Mouse (Mus musculus): ENCODE measurements around the gene Zbtb8os.

Gene Zbtb8os

DNA sequence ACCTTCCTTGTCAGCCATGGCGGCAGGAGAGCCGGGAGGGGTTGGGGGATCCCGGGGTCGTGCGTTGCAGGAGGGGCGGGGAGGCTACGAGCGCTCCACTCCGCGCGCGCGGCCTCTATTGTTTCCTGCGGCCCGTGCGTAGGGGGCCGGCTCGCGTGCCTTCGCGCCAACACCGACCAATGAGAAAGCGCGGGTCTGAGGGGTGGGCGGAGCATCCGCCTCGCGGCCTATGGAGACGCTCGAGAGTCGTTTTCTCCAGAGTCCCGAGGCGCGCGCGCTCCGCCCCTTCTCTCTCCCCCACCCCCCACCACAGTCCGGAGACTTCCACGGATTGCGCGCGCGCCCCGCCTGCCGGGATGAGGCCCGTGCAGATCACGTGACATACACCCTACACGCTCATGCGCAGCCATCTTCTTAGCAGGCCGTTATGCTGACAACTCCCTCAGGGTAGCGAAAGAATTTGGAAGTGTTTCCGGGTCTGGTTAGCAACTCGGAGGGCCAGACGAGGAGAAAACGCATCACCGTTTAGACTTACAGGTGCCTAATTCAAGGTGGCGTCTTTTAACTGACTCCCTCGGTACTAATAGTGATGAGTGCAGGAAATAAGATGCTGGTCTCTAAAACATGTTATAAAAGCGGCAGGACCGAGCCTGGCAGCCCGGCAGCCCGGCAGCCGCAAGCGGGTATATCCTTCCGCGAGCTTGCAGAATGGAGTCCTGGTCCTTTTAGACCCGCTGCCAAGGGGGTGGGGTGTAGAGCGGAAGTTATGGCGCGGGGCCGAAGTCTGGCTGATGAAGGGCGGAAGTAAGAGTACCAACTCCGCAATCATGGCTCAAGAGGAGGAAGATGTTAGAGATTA, at the start of gene Zbtb8os, which contains the start of gene Rbbp4:
TSS of gene Zbtb8os (plus strand) at position 480 of the 859 bp plus-strand sequence.
TSS of gene Rbbp4 (minus strand) at position 155 of the 859 bp plus-strand sequence.
- DNase-seq (ENCODE audit: low read depth, low spot score), result peak; percentile 99

DNA sequence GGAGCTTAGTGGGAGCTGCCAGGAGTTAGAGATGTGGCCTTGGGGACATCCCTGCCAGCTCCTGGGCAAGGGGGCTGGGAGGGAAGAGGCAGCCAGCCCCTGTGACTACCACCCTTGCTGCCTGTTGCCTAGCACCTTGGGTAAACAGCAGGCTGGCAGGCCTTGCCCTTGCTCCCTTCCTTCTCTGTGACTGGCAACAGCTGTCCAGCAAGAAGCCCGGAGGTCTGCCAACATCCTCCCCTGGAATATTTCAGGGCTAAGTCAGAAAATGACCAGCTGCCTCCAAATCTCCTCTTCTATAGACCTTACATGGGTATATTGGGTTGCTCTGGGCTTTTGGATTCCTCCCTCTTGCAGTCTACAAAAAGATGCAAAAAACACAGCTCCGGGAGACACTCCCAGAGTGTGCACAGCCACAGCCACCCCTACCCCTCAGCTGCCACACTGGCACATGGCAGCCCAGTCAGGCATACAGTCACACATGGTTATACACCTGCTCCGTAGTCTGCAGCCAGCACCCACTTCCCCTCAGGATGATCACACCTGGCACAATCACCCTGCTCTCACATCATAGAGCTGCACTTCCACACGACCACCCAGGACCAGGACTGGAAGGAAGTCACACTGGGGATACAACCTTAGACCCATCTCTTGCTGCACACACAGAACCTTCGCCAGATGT, 49.4 kb upstream of the Zbtb8os start:
- no peak for DNase-seq (ENCODE audit: low read depth, low spot score)

- no peak for DNase-seq (ENCODE audit: low read depth, low spot score)
These were observed 48.6 kb upstream of the Zbtb8os start for GRCm38 (mm10) chr4:129286683-129287471.

DNA sequence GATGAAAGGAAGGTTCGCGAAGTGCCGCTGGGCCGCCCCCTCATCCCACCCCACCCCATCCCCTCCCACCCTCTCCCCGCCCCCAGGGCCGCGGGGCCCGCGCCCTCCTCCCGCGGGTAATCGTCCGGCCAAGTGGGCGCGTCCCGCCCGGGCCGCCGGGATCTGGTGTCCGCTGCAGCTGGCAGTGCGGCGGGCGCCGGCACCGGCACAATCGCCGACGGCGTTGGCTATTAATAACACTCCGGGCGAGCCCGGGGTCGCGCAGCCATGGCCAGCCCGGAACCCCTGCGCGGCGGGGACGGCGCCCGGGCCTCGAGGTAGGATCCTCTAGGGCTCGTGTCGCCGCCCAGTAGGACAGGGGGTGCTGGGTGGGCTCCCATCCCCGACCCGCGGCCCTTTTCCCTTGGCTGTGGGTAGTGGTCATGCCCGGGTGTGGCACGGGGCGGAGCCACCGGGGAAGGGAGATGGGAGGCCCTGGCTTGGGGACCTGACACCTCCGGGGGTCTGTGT, 48.0 kb upstream of the Zbtb8os start, which contains the start of gene Sync:
TSS of gene Sync (plus strand) at position 146 of the 510 bp plus-strand sequence.
- DNase-seq (ENCODE audit: low read depth, low spot score), result no peak

DNA sequence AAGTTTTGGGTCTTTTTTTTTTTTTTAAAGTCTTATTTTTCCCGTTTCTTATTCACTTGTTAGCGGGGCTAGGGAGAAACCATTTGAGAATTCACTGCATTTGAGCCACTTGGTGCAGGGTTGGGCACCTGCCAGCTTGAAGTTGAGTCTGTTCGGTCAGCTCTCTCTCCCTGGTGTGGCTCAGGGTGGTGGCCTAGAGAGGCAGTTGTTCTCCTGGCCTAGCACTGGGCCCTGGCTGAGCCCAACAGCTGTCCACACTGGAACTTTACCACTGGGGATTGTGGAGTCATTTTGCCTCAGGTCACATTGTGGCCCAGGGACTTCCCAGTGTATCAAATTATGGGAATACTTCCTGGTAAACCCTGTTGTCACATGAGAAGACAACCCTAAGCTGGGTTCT, 47.4 kb upstream of the Zbtb8os start:
- no peak for DNase-seq (ENCODE audit: low read depth, low spot score)

DNA sequence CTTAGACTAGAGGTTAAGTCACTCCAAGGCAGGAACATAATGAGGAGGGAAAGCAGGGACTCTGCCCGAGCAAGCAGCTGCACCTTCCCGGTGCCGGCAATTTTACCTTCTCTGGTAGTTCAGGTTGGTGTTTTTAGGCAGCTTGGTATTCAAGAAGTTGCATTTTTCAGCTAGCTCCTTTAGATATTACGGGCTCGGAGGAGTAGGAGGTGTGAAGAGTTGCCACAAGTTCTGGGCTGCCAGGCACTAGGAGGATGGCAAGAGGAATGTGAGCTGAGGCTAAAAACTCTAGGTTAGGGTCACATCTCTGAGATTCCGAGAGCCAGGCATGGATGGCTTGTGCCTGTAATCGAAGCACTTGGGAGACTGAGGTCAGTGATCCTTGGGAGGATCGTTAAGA, 45.8 kb upstream of the Zbtb8os start:
- DNase-seq (ENCODE audit: low read depth, low spot score), result no peak

DNA sequence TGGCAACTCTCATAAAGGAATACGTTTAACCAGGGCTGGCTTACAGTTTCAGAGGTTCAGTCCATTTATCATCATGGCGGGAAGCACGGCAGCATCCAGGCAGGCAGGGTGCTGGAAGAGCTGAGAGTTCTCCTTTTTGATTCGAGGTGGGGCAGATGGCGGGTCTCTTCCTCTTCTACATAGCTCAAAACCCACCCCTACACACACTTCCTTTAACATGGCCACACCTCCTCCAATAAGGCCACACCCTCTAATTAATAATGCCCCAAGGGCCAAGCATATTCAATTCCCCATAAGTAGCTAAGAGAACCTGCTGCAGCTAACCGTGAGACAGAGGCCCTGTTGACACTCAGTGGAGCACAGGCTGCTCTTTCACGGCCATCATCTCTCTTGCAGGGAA, 42.7 kb upstream of the Zbtb8os start:
- no peak for DNase-seq (ENCODE audit: low read depth, low spot score)

DNA sequence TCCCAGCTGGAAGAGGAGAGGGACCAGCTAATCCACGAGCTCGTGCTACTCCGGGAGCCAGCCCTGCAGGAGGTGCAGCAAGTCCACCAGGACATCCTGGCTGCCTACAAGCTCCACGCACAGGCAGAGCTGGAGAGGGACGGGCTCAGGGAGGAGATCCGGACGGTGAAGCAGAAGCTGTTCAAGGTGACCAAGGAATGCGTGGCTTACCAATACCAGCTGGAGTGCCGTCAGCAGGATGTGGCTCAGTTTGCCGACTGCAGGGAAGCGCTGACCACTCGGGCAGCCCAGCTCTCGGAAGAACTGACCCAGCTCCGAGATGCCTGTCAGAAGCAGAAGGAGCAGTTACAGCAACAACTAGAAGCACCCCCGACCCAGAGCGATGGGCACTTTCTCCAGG, 41.8 kb upstream of the Zbtb8os start:
- DNase-seq (ENCODE audit: low read depth, low spot score), result no peak

DNA sequence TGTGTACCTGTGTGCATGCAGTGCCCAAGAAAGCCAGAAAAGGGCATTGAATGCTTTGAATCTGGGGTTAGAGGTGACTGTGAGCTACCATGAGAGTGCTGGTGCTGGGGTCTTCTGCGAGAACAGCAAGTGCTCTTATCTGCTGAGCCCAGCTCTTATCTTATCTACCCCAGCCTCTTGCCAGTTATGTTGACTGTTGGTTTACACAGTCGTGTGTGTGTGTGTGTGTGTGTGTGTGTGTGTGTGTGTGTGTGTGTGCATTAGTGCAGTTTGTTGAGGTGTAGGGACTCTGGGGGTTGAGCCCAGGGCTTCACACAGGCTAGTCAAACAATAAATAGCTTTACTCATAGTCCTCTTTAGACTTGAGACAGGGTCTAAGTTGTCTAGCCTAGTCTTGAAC, 40.3 kb upstream of the Zbtb8os start:
- no peak for DNase-seq (ENCODE audit: low read depth, low spot score)

GRCm38 (mm10) chr4:129296066-129296465, 39.4 kb upstream of the Zbtb8os start:
- no peak for DNase-seq (ENCODE audit: low read depth, low spot score)

- no peak for DNase-seq (ENCODE audit: low read depth, low spot score)
These were observed 37.8 kb upstream of the Zbtb8os start for GRCm38 (mm10) chr4:129297724-129298123.

GRCm38 (mm10) chr4:129299121-129299520, 36.4 kb upstream of the Zbtb8os start:
- DNase-seq (ENCODE audit: low read depth, low spot score), result no peak

- DNase-seq (ENCODE audit: low read depth, low spot score), result no peak
These were observed 32.1 kb upstream of the Zbtb8os start for GRCm38 (mm10) chr4:129303401-129303800.

DNA sequence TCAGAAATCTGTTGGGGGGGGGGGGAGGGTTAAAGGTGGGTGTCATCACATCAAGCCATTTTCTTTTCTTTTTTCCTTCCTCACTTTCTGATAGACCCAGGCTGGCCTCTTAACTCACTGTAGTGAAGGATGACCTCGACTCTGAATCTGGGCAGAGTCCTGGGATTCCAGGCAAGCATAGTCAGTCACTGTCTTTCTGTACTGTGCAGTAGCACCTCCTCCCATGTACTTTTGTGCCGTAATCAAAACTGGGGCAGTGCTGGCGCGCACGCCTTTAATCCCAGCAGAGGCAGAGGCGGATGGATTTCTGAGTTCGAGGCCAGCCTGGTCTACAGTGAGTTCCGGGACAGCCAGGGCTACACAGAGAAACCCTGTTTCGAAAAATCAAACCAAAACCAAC, 31.7 kb upstream of the Zbtb8os start:
- no peak for DNase-seq (ENCODE audit: low read depth, low spot score)

DNA sequence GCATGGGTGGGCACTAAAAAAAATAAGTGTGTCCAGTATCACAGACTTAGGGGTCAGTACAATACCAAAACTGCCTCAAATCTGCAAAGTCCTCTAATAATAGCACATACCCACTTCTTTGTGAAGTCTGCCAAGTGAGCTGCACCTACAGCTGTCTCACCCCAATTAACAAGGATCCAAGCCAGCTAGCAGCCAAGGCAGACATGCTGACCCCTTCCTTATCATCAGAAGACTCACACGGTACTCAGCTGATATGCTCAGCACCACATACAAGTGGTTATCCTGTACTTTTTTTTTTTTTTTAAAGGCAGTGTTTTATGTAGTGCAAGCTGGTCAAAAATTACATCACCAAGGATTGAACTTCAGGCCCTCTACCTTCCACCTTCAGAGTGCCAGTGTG, 31.2 kb upstream of the Zbtb8os start:
- DNase-seq (ENCODE audit: low read depth, low spot score), result no peak

- DNase-seq (ENCODE audit: low read depth, low spot score), result no peak
These were observed 27.6 kb upstream of the Zbtb8os start for GRCm38 (mm10) chr4:129307936-129308335.

- no peak for DNase-seq (ENCODE audit: low read depth, low spot score)
These were observed 21.6 kb upstream of the Zbtb8os start for GRCm38 (mm10) chr4:129313886-129314285.

GRCm38 (mm10) chr4:129320876-129321275, 14.6 kb upstream of the Zbtb8os start:
- no peak for DNase-seq (ENCODE audit: low read depth, low spot score)

DNA sequence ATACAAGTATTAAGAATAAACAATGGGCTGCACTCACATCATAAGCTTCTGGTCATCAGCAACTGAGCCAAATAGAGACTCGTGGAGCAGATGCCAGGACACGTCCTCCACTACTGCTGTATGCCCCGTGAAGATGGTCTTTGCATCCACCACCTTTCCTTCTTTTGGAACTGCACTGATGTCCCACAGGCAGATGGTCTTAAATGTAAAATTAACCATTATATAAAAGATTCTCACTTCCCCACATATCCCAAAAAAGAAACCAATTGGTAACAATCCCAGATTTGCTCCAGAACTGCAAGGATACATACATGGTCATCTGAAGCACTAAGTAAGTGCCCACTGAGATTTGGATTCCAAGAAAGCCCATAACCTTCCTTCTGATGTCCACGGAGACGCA, 13.5 kb upstream of the Zbtb8os start:
- DNase-seq (ENCODE audit: low read depth, low spot score), result no peak

GRCm38 (mm10) chr4:129323491-129323890, 12.0 kb upstream of the Zbtb8os start:
- DNase-seq (ENCODE audit: low read depth, low spot score), result no peak

DNA sequence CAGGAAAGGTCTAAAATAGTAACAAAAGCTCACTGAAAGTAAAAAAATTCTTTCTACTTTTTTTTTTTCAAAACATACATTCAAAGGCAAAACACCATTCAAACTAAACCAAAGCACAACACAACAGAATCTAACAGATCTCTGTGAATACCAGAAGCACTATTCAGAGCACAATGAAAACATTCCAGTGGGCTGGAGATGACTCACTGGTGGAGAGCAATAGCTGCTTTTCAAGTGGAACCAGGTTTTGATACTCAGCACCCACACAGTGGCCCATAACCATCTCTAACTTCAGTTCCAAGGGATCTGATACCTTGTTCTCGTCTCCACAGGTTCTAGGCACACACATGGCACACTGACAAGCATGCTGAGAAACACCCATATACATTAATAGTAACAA, 10.7 kb upstream of the Zbtb8os start:
- DNase-seq (ENCODE audit: low read depth, low spot score), result no peak

DNA sequence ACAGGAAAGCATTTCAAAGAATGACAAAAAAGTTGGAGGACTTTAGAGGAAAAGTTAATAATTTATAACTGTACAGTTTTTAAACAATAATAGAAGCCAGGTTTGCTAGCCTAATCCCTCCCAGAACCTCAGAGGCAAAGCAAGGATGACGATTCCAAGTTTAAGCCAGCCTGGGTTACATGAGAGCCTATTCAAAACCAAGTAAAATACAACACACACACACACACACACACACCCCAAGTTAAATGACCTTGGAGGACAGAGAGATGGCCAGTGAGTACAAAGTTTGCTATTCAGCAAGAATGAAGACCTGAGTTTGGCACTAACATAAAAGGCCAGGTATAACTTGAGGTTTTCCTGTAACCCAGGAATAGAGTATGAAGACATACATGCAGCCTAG, 9.3 kb upstream of the Zbtb8os start:
- DNase-seq (ENCODE audit: low read depth, low spot score), result no peak
